Mouse (Mus musculus) lung, embryonic 14.5 days (tissue): ENCODE data around the gene Dact2. TPM values are rescaled to one million over a fixed set of nuclear protein-coding genes. Genes with fewer than 3 reads are reported as not detected.

ENCODE experiments used
- ATAC-seq: fragments of 200-750 bp; cut with Nextera tagmentation; 2 replicates; pipeline ENCODE4 v1.8.0; 2017; ENCODE audit warnings: mild to moderate bottlenecking, moderate TSS enrichment, moderate library complexity; ENCODE audit not compliant: insufficient read depth
- DNase-seq: peaks from one replicate; pipeline ENCODE4 v3.0.0-alpha.2; 2015
- H3K27ac ChIP-seq: fragments of 300-500 bp; sonication (generic); 2 replicates; pipeline ENCODE4 v1.5.1; 2014; ENCODE audit warnings: low read depth, mild to moderate bottlenecking, moderate library complexity
- H3K27me3 ChIP-seq: fragments of 300-500 bp; sonication (generic); 2 replicates; pipeline ENCODE4 v1.6.1; 2014; ENCODE audit warnings: low read length, control low read depth; ENCODE audit not compliant: insufficient read depth
- H3K36me3 ChIP-seq: fragments of 300-500 bp; sonication (generic); 2 replicates; pipeline ENCODE4 v1.6.1; 2014; ENCODE audit warnings: control low read depth; ENCODE audit not compliant: insufficient read depth
- H3K4me1 ChIP-seq: fragments of 300-500 bp; sonication (generic); 2 replicates; pipeline ENCODE4 v1.6.1; 2014; ENCODE audit warnings: antibody characterized with exemption, control low read depth; ENCODE audit not compliant: insufficient read depth
- H3K4me2 ChIP-seq: fragments of 300-500 bp; sonication (generic); 2 replicates; pipeline ENCODE4 v1.6.1; 2014; ENCODE audit warnings: mild to moderate bottlenecking
- H3K4me3 ChIP-seq: fragments of 300-500 bp; sonication (generic); 2 replicates; pipeline ENCODE4 v1.5.1; 2014; ENCODE audit warnings: low read depth, low read length
- H3K9ac ChIP-seq: fragments of 300-500 bp; sonication (generic); 2 replicates; pipeline ENCODE4 v1.6.1; 2014
- H3K9me3 ChIP-seq: fragments of 300-500 bp; sonication (generic); 2 replicates; pipeline ENCODE4 v1.6.1; 2016; ENCODE audit warnings: low read depth, low read length, control low read depth
- CTCF ChIP-seq: IDR thresholded peaks from 2 replicates; pipeline ENCODE4 v1.5.1; 2016; ENCODE audit warnings: antibody characterized with exemption, low read depth
- WGBS: fragments of 180-500 bp; shearing (Covaris S2); extraction: QIAGEN DNeasy Blood & Tissue Kit; methylation state at CpG from one replicate; pipeline ENCODE4 v1.1.7; 2014; 5-methylcytosine and 5-hydroxymethylcytosine counted together
- polyA plus RNA-seq: library from polyadenylated mRNA; unstranded; fragments of >200 nt; fragmentation: Nextera tagmentation; extraction: Ambion mirVana; gene quantifications from 2 replicates; pipeline ENCODE4 v1.2.1, GENCODE M21; 2014

Dact2 gene
- polyA plus RNA-seq, 1 experiment from 2014 or later = 7.5 TPM

- H3K9ac ChIP-seq = no peak overlapping the region
- no peak for DNase-seq
- TF ChIP-seq CTCF = no peak
- ATAC-seq = no peak
- H3K27me3 ChIP-seq = no peaks in the 10 kb centered on the region
- H3K4me1 ChIP-seq = no peaks in the 10 kb centered on the region
- no peak overlapping the region for H3K4me3 ChIP-seq
- H3K36me3 ChIP-seq = no peaks in the 10 kb centered on the region
- 84% methylated on average over 3 of the region's 3 CpGs for WGBS
- H3K4me2 ChIP-seq = no peak overlapping the region
- H3K27ac ChIP-seq = no peak overlapping the region
- H3K9me3 ChIP-seq = no peaks in the 10 kb centered on the region
Observed at GRCm38 (mm10) chr17:14186176-14186575, 17.9 kb downstream of the Dact2 start.

- TF ChIP-seq CTCF = no peak
- DNase-seq = no peak
- Histone ChIP-seq H3K27me3 (no peaks in the 10 kb centered on the region), H3K4me3 (no peak overlapping the region), H3K9ac (no peak overlapping the region), H3K36me3 (no peaks in the 10 kb centered on the region), H3K27ac (no peak overlapping the region), H3K4me2 (no peak overlapping the region), H3K4me1 (no peaks in the 10 kb centered on the region), H3K9me3 (no peaks in the 10 kb centered on the region)
- ATAC-seq = no peak
- WGBS = 82% methylated on average over 4 of the region's 4 CpGs
Observed at GRCm38 (mm10) chr17:14184192-14184814, 19.8 kb downstream of the Dact2 start.

- 79% methylated on average over 4 of the region's 4 CpGs for WGBS
- no peak for DNase-seq
- Histone ChIP-seq H3K4me2 (no peak overlapping the region), H3K9me3 (no peaks in the 10 kb centered on the region), H3K27me3 (no peaks in the 10 kb centered on the region), H3K9ac (no peak overlapping the region), H3K4me1 (no peaks in the 10 kb centered on the region), H3K4me3 (no peak overlapping the region), H3K27ac (no peak overlapping the region; the same call in 1 of the 2 replicates), H3K36me3 (no peaks in the 10 kb centered on the region)
- TF ChIP-seq CTCF = no peak
- no peak for ATAC-seq
Observed at GRCm38 (mm10) chr17:14183717-14184116, 20.4 kb downstream of the Dact2 start.

- DNase-seq (no peak), ATAC-seq (no peak)
- Histone ChIP-seq H3K9ac (no peak overlapping the region), H3K27ac (peak overlapping the region; percentile 60), H3K36me3 (no peaks in the 10 kb centered on the region), H3K4me2 (no peak overlapping the region), H3K4me3 (no peak overlapping the region), H3K9me3 (no peaks in the 10 kb centered on the region), H3K27me3 (no peaks in the 10 kb centered on the region), H3K4me1 (no peaks in the 10 kb centered on the region)
- no peak for TF ChIP-seq CTCF
- 66% methylated on average over 3 of the region's 3 CpGs for WGBS
Observed at GRCm38 (mm10) chr17:14182860-14183259, 21.2 kb downstream of the Dact2 start.

GRCm38 (mm10) chr17:14178911-14179310, 25.2 kb downstream of the Dact2 start:
- 45% methylated on average over 4 of the region's 4 CpGs for WGBS
- H3K27ac ChIP-seq = peak overlapping the region; percentile 37; the same call in 1 of the 2 replicates

GRCm38 (mm10) chr17:14178475-14178874, 25.6 kb downstream of the Dact2 start:
- Histone ChIP-seq H3K4me1 (peaks cover 8% of the 10 kb centered on the region), H3K27ac (peak overlapping the region; percentile 37; the same call in 1 of the 2 replicates), H3K36me3 (no peaks in the 10 kb centered on the region), H3K27me3 (no peaks in the 10 kb centered on the region), H3K4me2 (no peak overlapping the region), H3K4me3 (no peak overlapping the region), H3K9me3 (no peaks in the 10 kb centered on the region), H3K9ac (no peak overlapping the region)
- DNase-seq = no peak
- WGBS = 36% methylated on average over 4 of the region's 4 CpGs
- TF ChIP-seq CTCF = no peak
- 0 out of 2 replicates have a peak, but pooled peaks have one; percentile 28 for ATAC-seq

More at GRCm38 (mm10) chr17:14178911-14179310, 25.2 kb downstream of the Dact2 start:
- 0 out of 2 replicates have a peak, but pooled peaks cover 4% of the 10 kb centered on the region for H3K4me1 ChIP-seq
- DNase-seq (no peak), ATAC-seq (no peak)
- no peak overlapping the region for H3K9ac ChIP-seq
- H3K9me3 ChIP-seq = no peaks in the 10 kb centered on the region
- no peaks in the 10 kb centered on the region for H3K27me3 ChIP-seq
- no peak overlapping the region for H3K4me2 ChIP-seq
- no peak overlapping the region for H3K4me3 ChIP-seq
- no peak for TF ChIP-seq CTCF
- no peaks in the 10 kb centered on the region for H3K36me3 ChIP-seq

GRCm38 (mm10) chr17:14178049-14178448, 26.1 kb downstream of the Dact2 start:
- Histone ChIP-seq H3K4me3 (no peak overlapping the region), H3K36me3 (no peaks in the 10 kb centered on the region), H3K9ac (no peak overlapping the region), H3K27me3 (no peaks in the 10 kb centered on the region), H3K9me3 (no peaks in the 10 kb centered on the region), H3K27ac (no peak overlapping the region), H3K4me1 (peaks cover 10% of the 10 kb centered on the region), H3K4me2 (no peak overlapping the region)
- ATAC-seq (no peak), DNase-seq (no peak)
- TF ChIP-seq CTCF = no peak
- 45% methylated on average over 5 of the region's 5 CpGs for WGBS

- Histone ChIP-seq H3K4me2 (no peak overlapping the region), H3K27me3 (no peaks in the 10 kb centered on the region), H3K9ac (no peak overlapping the region), H3K9me3 (no peaks in the 10 kb centered on the region), H3K4me1 (peaks cover 15% of the 10 kb centered on the region), H3K27ac (no peak overlapping the region), H3K4me3 (no peak overlapping the region), H3K36me3 (no peaks in the 10 kb centered on the region)
- TF ChIP-seq CTCF = no peak
- DNase-seq (no peak), ATAC-seq (no peak)
- WGBS = 56% methylated on average over 5 of the region's 5 CpGs
Observed at GRCm38 (mm10) chr17:14177018-14177417, 27.1 kb downstream of the Dact2 start.
